Mouse (Mus musculus): ENCODE results near the gene Svop. TPM values are rescaled to one million over a fixed set of nuclear protein-coding genes. Genes with fewer than 3 reads are reported as not detected.
A peak's percentile ranks its signal among the peaks of the same experiment; 100 is the strongest.

Gene Svop
- polyA plus RNA-seq, 1 experiment from 2014 or later = 2.0 TPM

DNA sequence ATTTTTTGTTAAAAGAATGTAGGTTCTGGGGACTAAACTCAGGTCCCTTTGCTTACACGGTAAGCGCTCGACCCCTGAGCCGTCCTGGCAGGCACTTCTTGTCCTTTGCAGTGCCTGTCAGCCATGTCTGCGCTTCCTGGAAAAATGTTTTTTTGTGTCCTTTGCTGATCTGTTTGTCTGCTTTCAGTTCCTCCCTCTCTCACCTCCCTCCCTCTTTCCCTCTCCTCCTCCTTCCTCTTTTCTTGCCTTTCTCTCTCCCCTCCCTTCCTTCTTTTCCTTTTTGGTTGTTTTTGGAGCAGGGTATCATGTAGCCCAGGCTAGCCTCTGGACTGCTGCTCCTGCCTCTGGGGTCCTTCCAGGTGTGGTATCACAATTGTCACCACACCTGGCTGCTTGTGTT is 23.7 kb upstream of the Svop start:
- Histone ChIP-seq H3K9ac (ENCODE audit: low read depth, low read length) (no peak overlapping the region), H3K27ac (ENCODE audit: low read length) (no peak overlapping the region), H3K9me3 (ENCODE audit: control insufficient read depth, low read length) (no peaks in the 10 kb centered on the region), H3K27me3 (replicated peaks; ENCODE audit: control insufficient read depth, insufficient read depth, low read length) (no peaks in the 10 kb centered on the region), H3K36me3 (ENCODE audit: control insufficient read depth, insufficient read depth, low read length) (peaks cover 9% of the 10 kb centered on the region), H3K4me2 (ENCODE audit: low read depth, low read length) (no peak overlapping the region), H3K4me3 (ENCODE audit: low read length) (no peak overlapping the region), H3K4me1 (ENCODE audit: control insufficient read depth, insufficient read depth, low read length) (no peaks in the 10 kb centered on the region)
- WGBS = 81% methylated on average over 5 of the region's 5 CpGs
- no peak for ATAC-seq

DNA sequence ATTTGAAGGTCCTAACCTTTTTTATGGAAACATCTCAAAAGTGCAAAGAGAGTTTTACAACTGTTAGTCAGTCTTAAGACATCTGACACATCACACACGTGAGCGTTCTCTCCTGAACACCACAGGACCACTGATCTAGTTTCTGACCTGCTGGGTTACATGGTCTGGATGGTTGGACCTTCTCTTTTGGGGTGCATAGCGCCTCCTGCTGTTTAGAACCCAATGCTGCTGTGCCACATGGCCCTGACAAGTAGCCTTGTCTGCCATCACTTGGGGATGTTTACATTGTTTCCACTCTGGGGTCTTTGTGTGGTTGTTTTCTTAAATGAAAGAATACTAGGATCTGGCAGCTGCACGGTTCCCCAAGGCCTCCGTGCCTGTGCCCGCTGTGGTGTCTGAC is 22.0 kb upstream of the Svop start:
- no peak overlapping the region for H3K9ac ChIP-seq (ENCODE audit: low read depth, low read length)
- 87% methylated on average over 6 of the region's 6 CpGs for WGBS
- H3K27ac ChIP-seq (ENCODE audit: low read length) = no peak overlapping the region
- no peaks in the 10 kb centered on the region for H3K9me3 ChIP-seq (ENCODE audit: control insufficient read depth, low read length)
- no peak overlapping the region for H3K4me2 ChIP-seq (ENCODE audit: low read depth, low read length)
- peaks cover 26% of the 10 kb centered on the region for H3K36me3 ChIP-seq (ENCODE audit: control insufficient read depth, insufficient read depth, low read length)
- H3K4me1 ChIP-seq (ENCODE audit: control insufficient read depth, insufficient read depth, low read length) = no peaks in the 10 kb centered on the region
- ATAC-seq = no peak
- H3K27me3 ChIP-seq (replicated peaks; ENCODE audit: control insufficient read depth, insufficient read depth, low read length) = no peaks in the 10 kb centered on the region
- H3K4me3 ChIP-seq (ENCODE audit: low read length) = no peak overlapping the region

DNA sequence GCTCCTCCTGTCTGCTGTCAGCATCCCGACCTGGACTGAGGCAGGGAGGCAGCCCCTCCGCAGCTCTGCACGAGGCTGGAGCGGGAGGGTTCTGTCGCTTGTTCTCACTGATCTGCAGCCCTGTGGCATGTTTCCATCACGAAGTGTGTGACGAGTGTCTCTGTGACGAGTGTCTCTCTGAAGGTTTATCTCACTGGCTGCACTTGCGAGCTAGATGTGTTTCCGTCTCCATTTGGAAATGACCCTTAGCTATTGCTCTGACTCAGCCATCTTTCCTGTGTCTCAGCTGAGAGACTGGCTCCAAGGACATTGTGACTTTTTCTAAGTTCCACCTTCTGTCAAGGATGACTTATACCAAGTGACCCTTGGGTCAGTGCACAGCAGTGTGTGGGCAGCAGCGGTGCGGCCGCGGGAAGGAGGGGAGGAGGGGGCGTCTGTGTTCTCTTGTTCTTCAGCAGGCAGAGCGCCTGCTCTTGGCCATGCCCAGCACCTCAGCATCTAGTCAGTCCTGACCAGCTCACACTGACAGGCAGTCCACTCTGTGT is 15.1 kb upstream of the Svop start:
- no peak for ATAC-seq
- Histone ChIP-seq H3K9me3 (ENCODE audit: control insufficient read depth, low read length) (no peaks in the 10 kb centered on the region), H3K9ac (ENCODE audit: low read depth, low read length) (no peak overlapping the region), H3K36me3 (ENCODE audit: control insufficient read depth, insufficient read depth, low read length) (peaks cover 30% of the 10 kb centered on the region), H3K27ac (ENCODE audit: low read length) (no peak overlapping the region), H3K4me2 (ENCODE audit: low read depth, low read length) (no peak overlapping the region), H3K27me3 (replicated peaks; ENCODE audit: control insufficient read depth, insufficient read depth, low read length) (no peaks in the 10 kb centered on the region), H3K4me3 (ENCODE audit: low read length) (no peak overlapping the region), H3K4me1 (ENCODE audit: control insufficient read depth, insufficient read depth, low read length) (no peaks in the 10 kb centered on the region)
- WGBS = 86% methylated on average over 16 of the region's 16 CpGs

DNA sequence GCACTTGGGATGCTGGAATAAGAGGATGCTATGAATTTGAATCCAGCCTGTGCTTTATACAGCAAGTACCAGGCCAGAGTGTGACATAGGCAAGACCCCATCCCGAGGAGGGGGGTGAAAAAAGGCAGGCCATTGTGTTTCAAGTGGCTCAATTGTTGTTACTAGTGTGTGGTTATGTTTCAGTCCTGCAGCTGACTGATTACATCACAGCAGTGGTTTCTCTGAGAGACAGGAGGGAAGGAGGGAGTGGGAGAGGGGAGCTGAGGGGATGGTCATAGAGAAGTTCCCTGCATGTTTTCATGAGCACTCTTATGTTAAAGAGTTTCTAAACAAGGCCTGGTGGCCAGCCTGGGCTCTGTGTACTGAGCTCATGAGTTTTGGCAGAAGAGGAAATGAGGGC is 11.4 kb upstream of the Svop start:
- ATAC-seq = no peak

DNA sequence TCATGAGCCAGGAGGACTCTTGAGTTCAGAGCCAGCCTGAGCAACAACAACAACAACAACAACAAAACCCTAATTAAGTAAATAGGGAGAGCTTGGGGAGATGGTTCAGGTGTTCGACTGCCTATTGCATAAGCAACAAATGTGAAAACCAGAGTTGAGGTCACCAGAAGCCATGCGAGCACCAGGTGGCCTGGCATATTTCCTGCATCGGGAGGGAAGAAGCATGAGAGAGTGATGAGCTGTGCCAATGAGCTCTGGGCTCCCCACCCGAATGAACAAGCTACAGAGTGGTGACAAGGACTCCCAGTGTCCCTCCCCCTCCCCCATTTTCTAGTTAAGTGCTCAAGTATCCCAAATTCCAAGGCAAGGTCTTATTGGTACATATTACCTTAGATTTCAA is 10.5 kb upstream of the Svop start:
- 83% methylated on average over 4 of the region's 4 CpGs for WGBS
- Histone ChIP-seq H3K27me3 (replicated peaks; ENCODE audit: control insufficient read depth, insufficient read depth, low read length) (no peaks in the 10 kb centered on the region), H3K27ac (ENCODE audit: low read length) (no peak overlapping the region), H3K9ac (ENCODE audit: low read depth, low read length) (no peak overlapping the region), H3K4me1 (ENCODE audit: control insufficient read depth, insufficient read depth, low read length) (peaks cover 10% of the 10 kb centered on the region), H3K9me3 (ENCODE audit: control insufficient read depth, low read length) (no peaks in the 10 kb centered on the region), H3K36me3 (ENCODE audit: control insufficient read depth, insufficient read depth, low read length) (no peaks in the 10 kb centered on the region), H3K4me3 (ENCODE audit: low read length) (no peak overlapping the region), H3K4me2 (ENCODE audit: low read depth, low read length) (no peak overlapping the region)
- ATAC-seq = no peak

More for the DNA sequence above, 11.4 kb upstream of the Svop start:
- H3K36me3 ChIP-seq (ENCODE audit: control insufficient read depth, insufficient read depth, low read length) = 0 out of 2 replicates have a peak, but pooled peaks cover under 1% of the 10 kb centered on the region
- no peak overlapping the region for H3K4me2 ChIP-seq (ENCODE audit: low read depth, low read length)
- H3K4me1 ChIP-seq (ENCODE audit: control insufficient read depth, insufficient read depth, low read length) = peaks cover 10% of the 10 kb centered on the region
- no peak overlapping the region for H3K4me3 ChIP-seq (ENCODE audit: low read length)
- H3K27ac ChIP-seq (ENCODE audit: low read length) = no peak overlapping the region
- H3K9me3 ChIP-seq (ENCODE audit: control insufficient read depth, low read length) = no peaks in the 10 kb centered on the region
- WGBS = 72% methylated on average over 1 of the region's 1 CpGs
- H3K9ac ChIP-seq (ENCODE audit: low read depth, low read length) = no peak overlapping the region
- no peaks in the 10 kb centered on the region for H3K27me3 ChIP-seq (replicated peaks; ENCODE audit: control insufficient read depth, insufficient read depth, low read length)

DNA sequence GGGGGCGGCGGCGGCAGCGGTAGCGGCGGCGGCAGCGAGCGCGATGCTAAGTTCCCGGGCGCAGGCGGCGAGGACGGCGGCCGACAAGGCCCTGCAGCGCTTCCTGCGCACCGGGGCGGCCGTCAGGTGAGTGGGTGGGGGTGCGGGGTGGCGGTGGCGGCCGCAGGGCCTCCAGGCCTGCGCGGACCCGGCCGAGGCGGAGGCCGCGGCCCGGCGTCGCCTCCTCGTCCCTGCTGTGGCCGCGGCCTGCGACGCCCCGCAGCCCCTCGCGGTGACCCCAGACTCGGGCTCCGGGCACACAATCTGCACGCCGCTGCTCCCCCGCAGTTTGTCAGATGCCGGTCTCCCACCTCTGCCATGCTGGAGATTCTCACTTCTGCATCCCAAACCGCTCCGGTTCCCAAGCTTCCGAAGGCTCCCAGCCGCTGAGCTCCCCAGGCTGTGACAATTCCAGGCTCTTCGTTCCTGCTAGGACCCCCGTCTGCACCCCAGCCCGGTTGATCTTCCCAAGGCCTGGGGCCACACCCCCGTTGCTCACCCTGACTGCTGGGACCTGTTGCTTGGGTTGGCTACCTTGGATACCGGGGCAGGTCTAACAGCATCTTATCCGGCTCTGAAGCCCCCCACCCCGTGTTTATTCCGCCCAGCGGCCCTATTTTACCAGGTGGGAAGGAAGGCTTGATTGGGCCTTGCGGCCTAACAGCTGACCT is 9.2 kb upstream of the Svop start:
- 0 out of 2 replicates have a peak overlapping the region, but pooled peaks have one; percentile 51 for H3K27ac ChIP-seq (ENCODE audit: low read length)
- peak overlapping the region; percentile 97 for H3K4me2 ChIP-seq (ENCODE audit: low read depth, low read length)
- no peaks in the 10 kb centered on the region for H3K9me3 ChIP-seq (ENCODE audit: control insufficient read depth, low read length)
- peak overlapping the region; percentile 97 for H3K9ac ChIP-seq (ENCODE audit: low read depth, low read length)
- no peaks in the 10 kb centered on the region for H3K27me3 ChIP-seq (replicated peaks; ENCODE audit: control insufficient read depth, insufficient read depth, low read length)
- H3K36me3 ChIP-seq (ENCODE audit: control insufficient read depth, insufficient read depth, low read length) = no peaks in the 10 kb centered on the region
- ATAC-seq = peak; percentile 83
- peak overlapping the region; percentile 97 for H3K4me3 ChIP-seq (ENCODE audit: low read length)
- WGBS = 1% methylated on average over 62 of the region's 64 CpGs
- H3K4me1 ChIP-seq (ENCODE audit: control insufficient read depth, insufficient read depth, low read length) = peaks cover 10% of the 10 kb centered on the region

DNA sequence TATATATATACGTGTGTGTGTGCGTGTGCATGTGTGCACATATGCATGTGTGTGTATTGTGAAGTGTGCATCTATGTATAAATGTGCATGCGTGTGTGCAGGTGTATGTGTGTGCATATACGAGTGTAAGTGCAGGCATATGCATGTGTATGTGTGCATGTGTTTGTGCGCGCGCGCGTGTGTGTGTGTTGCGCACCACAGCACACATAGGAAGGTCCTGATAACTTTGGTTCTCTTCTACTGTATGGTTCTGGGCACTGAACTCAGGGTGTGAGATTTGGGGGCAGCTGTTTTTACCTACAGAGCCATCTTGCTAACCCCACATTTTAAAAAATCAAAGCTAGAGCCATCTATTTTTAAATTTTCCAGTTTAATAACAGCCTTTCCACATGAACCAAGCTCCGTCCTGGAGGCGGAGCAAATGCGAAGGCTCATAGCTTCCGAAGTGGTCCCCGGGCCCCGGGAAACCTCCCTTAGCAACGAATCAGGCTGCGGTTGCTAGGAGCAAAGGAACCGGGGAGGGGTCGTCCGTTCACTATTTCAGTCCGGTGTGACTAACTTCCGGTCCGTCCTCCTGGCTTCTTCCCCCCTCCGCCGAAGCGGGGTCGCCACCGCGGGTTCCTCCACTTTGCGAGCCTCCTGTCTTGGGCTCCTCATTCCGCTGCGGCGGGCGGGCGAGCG is 8.5 kb upstream of the Svop start:
- peak overlapping the region; percentile 97 for H3K4me2 ChIP-seq (ENCODE audit: low read depth, low read length)
- H3K36me3 ChIP-seq (ENCODE audit: control insufficient read depth, insufficient read depth, low read length) = no peaks in the 10 kb centered on the region
- H3K4me3 ChIP-seq (ENCODE audit: low read length) = peak overlapping the region; percentile 97
- H3K4me1 ChIP-seq (ENCODE audit: control insufficient read depth, insufficient read depth, low read length) = peaks cover 10% of the 10 kb centered on the region
- H3K27ac ChIP-seq (ENCODE audit: low read length) = 0 out of 2 replicates have a peak overlapping the region, but pooled peaks have one; percentile 51
- whole genome bisulfite sequencing = 7% methylated on average over 37 of the region's 37 CpGs
- ATAC-seq = peak; percentile 94
- H3K9ac ChIP-seq (ENCODE audit: low read depth, low read length) = peak overlapping the region; percentile 97
- no peaks in the 10 kb centered on the region for H3K27me3 ChIP-seq (replicated peaks; ENCODE audit: control insufficient read depth, insufficient read depth, low read length)
- H3K9me3 ChIP-seq (ENCODE audit: control insufficient read depth, low read length) = no peaks in the 10 kb centered on the region

DNA sequence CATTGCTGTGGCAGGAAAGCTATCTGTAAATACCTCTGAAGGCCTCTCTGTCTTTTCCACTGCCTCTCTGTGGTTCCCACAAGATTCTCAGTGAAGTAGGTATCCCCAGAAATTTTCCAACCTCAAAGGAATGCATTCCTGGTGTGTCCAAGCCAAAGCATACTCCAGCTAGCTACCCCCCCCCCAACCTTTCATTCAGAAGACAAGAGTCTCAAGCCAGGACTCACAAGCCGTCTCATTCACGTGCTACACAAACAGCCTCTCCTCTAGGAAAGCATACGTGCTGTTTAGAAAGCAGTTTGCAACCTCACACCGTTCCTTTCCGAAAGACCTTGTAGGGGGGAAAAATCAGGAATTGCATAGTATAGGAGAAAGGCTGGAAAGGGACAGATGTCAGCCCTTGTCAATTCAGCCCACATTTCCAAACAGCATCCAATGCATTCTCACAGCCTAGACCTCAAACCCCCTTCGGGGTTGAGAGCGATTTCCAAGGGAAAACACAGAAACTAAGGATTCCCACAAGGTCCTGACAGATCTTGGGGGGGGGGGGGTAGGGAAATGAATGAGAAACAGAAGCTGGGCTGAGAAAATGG is 853 bp downstream of the Svop start:
- Histone ChIP-seq H3K36me3 (ENCODE audit: control insufficient read depth, insufficient read depth, low read length) (no peaks in the 10 kb centered on the region), H3K4me2 (ENCODE audit: low read depth, low read length) (no peak overlapping the region), H3K9me3 (ENCODE audit: control insufficient read depth, low read length) (no peaks in the 10 kb centered on the region), H3K4me1 (ENCODE audit: control insufficient read depth, insufficient read depth, low read length) (no peaks in the 10 kb centered on the region), H3K4me3 (ENCODE audit: low read length) (peak overlapping the region; percentile 20; the same call in 1 of the 2 replicates), H3K27me3 (replicated peaks; ENCODE audit: control insufficient read depth, insufficient read depth, low read length) (no peaks in the 10 kb centered on the region; the same call in 1 of the 2 replicates), H3K9ac (ENCODE audit: low read depth, low read length) (no peak overlapping the region), H3K27ac (ENCODE audit: low read length) (no peak overlapping the region)
- WGBS = 19% methylated on average over 7 of the region's 7 CpGs
- ATAC-seq = no peak

DNA sequence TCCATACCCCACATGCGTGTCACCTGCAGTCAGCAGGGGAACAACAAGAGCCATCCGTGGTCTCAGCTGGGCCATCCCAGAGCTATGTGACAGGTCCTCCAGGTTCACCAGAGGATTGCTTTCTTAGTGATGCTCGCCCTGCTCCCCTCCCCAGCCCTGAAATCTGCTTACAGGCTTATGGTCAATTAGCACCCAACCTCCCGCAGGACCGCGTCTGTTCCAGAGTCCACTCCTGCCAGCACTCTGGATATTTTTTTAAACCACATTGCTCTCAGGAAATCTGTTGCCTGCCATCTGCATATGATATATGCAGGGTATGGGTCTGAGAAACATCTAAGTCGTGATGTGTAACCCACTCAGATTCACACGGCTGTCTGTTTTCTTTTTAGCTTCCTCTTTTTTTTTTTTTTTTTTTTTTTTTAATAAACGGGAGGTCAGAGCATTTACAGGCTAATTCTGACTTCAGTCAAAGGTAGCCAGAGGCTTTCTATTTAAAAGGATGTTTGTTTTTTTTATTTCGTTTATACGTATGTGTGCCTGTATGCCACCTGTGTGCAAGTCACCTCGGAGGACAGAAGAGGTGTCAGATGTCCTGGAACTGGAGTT is 3.4 kb downstream of the Svop start:
- Histone ChIP-seq H3K4me3 (ENCODE audit: low read length) (no peak overlapping the region), H3K27ac (ENCODE audit: low read length) (no peak overlapping the region), H3K4me1 (ENCODE audit: control insufficient read depth, insufficient read depth, low read length) (no peaks in the 10 kb centered on the region), H3K9ac (ENCODE audit: low read depth, low read length) (no peak overlapping the region), H3K9me3 (ENCODE audit: control insufficient read depth, low read length) (no peaks in the 10 kb centered on the region), H3K36me3 (ENCODE audit: control insufficient read depth, insufficient read depth, low read length) (no peaks in the 10 kb centered on the region), H3K4me2 (ENCODE audit: low read depth, low read length) (no peak overlapping the region), H3K27me3 (replicated peaks; ENCODE audit: control insufficient read depth, insufficient read depth, low read length) (no peaks in the 10 kb centered on the region; the same call in 1 of the 2 replicates)
- 70% methylated on average over 12 of the region's 12 CpGs for whole genome bisulfite sequencing
- ATAC-seq = no peak

Data from intestine, embryonic 16.5 days (tissue).